Mouse (Mus musculus): ENCODE data around the gene Prdm8.

DNA sequence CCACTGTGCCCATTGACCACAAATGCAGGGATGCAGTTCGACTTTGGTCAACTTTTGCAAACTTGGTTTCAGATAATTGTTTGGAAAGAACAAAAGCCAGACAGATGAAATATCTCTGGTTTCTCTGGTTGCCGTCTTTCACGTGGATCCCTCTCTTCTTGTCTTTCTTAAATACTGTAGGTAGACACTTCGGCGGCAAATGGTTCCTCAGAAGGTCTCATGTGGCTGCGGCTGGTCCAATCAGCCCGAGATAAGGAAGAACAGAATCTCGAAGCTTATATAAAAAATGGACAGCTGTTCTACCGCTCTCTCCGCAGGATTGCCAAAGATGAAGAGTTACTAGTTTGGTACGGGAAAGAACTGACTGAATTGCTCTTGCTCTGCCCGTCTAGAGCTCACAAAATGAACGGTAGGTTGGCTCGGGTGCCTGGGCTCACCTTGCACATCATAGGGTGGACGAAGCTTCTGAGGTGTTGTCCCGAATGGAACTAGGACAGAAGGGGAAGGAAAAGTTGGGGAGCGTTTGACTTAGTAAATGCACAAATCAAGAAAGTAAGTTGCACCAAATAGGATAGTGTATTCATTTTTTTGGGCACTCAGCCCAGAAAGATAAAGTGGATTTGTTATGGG is 17.4 kb downstream of the Prdm8 start:
- TF ChIP-seq CTCF (IDR thresholded peaks at IDR 0.05; ENCODE audit: low read depth, low read length) (no peak), POLR2A (IDR thresholded peaks at IDR 0.05; ENCODE audit: borderline replicate concordance, low read depth, low read length) (no peak)
